Mouse (Mus musculus) spleen, postnatal 4 days (tissue): ENCODE measurements around the gene Tsen15.
"Not testable (repeated sequence)": the region's sequence is repeated elsewhere in the genome, so short reads cannot be mapped to it uniquely, and the experiment has no call there.

Experiments
- DNase-seq, 2 experiments: peaks; one replicate each; pipeline ENCODE4 v3.0.0; 2022; ENCODE audit warnings: low spot score in 2 of 2

The Tsen15 gene

DNA sequence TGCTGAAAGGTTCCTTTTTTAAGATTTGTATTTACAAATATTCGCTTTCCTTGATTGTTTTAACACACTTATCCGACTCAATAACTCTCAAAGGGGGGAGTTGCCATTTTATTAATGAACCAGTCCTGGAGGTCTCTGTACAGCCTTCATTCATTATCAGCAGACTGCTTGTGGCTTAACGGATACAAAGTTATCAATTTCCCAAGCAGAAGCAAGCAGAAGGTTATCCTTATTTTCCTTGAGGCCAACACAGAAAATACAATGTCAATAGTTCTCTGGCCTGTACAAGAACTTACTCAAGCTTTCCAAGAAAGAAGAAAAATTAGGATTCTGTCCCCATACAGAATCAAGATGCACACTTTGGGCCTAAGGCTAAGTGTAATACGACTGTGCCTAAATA lies 795 bp downstream of the Tsen15 start:
- DNase-seq = not testable (repeated sequence)

DNA sequence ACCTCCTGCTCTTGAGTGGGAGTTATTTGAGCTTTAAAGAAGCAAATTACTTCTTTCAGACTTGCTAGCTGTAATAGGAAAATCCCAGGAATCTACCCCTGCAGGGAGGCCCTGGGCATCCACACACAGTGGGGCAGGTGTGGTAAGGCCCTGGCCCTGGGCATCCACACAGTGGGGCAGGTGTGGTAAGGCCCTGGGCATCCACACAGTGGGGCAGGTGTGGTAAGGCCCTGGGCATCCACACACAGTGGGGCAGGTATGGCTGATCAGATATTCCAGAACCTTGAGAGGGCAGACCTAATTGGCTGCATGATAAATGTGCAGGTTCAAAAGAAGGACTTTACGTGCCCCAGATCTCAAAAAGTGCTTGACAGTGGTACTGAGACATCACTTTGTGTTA lies 1.9 kb downstream of the Tsen15 start:
- DNase-seq = no peak

DNA sequence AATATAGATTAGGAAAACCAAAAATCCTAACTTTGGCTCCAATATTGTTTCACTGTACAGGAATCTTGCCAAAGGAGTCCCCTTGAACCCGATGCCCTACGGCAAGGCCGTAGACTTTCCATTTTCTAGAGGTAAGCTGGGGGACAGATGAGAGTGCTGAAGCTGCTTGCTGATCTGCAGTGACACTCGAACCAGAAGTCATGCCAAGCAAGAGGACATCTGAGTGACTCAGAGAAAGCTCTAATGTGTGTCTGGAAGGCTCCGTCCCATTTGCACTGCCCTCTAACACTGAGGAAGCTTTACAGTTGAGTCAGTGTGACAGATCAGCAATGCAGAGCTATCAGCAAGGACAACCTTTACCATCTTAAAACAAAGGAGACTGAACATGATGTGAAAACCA lies 8.2 kb downstream of the Tsen15 start:
- DNase-seq = no peak

DNA sequence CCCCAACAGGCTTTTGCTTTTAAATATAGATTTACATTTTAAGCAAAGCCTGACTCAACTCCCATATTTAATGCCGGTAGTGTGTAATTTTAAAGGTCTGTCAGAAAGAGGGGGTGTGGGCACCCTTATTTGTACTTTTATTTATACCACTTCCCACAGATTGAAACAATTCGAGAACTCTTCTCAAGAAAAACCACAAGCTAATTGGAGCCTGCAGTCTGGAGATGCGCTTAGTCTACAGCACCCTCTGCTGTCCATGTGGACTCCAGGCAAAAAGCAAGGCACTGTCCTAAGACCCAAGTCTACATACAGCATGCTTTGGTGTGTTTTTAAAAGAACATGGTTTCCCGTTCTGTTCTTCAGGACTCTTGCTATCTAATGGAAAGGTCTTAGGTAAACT lies 17.3 kb downstream of the Tsen15 start:
- no peak for DNase-seq

DNA sequence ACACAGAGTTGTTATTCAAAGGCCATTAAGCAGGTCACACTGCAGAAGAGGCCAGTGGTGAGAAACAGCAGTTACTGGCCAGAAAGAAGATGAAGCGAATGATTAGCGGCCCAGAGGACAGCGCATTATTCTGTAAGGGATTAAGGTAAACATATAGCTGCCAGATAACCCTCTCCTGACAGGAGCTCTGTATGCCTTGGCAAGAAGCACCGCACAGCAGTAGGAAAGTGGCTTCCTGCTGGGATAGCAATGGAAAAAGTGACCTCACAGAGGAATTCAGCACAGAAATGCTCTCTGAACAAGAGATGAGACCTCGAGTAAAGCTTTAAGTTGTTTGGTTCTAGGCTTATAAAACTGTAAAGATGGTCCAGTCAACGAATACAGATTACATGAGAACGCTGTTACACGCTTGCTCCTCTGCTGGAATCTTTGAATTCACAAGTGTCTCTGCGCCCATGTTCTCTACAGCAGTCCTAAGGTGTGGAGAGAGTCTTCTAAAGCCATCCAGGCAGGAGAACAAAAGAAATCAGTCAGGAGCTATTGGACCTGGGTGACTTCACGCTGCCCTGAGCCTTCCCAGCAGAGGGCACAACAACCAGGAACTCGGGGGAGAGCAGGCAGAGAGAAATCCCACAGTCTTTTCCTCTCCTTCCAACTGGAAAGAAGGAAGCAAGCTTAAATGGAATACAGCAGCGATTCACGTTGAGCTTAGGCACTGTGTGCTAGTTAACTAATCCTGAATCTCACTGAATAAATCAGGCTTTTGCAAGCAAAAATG lies 18.0 kb downstream of the Tsen15 start:
- no peak for DNase-seq

DNA sequence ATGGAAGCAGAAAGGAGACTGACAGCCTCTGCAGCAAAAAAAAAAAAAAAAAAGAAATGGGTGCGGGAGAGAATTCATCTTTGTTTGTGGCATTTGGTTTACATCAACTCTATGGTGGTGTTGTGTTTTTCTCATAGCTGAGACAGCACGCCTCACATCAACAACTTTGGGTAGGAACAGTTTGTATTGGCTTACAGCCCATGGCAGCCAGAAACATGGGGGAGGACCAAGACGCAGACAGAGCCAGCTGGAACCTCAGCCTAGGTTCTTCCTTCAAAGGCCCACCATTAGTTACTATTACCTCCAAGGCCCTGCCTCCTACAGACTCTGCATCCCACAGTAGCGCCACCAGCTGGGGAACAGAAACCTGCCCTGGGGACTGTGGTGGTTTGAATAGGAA lies 29.8 kb downstream of the Tsen15 start:
- DNase-seq = no peak

DNA sequence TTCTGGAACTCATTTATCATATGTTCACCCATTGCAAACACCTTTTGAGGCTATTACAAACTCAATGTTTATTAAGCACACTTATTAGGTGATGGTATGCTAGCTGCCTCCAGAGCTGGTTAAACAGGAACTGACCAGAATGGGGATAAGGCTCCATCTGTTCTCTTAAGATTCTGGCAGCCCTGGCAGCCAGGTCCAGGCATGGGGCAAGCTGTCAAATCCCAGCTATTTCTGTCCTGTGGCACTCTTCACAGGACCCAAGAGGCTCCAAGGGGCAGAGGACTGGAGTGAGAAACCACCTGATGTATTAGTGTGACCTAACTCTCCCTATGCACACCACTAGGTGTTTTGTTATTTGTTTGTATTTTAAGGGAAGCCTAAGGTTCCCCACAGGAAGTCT lies 38.5 kb downstream of the Tsen15 start:
- no peak for DNase-seq

DNA sequence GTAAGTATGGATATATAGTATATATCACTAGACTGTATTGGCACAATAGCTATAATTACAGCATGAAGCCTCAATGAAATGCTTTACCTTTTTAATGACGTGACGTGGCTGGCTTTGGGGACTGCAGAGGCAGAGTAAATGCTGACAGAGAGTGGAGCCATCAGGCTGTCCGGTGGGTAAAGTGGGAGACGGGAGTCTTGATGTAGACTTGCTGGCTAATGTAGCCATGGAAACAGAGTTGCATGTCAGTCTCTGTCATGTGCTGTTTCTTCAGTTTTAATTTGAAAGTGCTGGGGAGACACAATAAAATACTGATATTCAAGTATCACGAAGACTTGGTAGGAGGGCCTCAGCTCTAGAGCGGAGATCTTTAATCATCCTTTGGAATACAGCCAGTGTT lies 62.5 kb downstream of the Tsen15 start:
- no peak for DNase-seq
